Mouse (Mus musculus) liver, embryonic 14.5 days (tissue): ENCODE measurements around the gene Ifi213. TPM values are rescaled to one million over a fixed set of nuclear protein-coding genes. Genes with fewer than 3 reads are reported as not detected.
"Not testable (repeated sequence)": the region's sequence is repeated elsewhere in the genome, so short reads cannot be mapped to it uniquely, and the experiment has no call there.

Source experiments
- ATAC-seq: fragments of 200-750 bp; cut with Nextera tagmentation; 2 replicates; pipeline ENCODE4 v1.8.0; 2017; ENCODE audit warnings: moderate number of reproducible peaks, mild to moderate bottlenecking, moderate library complexity; ENCODE audit not compliant: insufficient read depth
- DNase-seq, 3 experiments: peaks; one replicate each; pipeline ENCODE4 v3.0.0-alpha.2; 2012 to 2013; ENCODE audit warnings: low read depth in 3 of 3, low spot score in 3 of 3
- H3K27ac ChIP-seq: fragments of 300-500 bp; sonication (generic); 2 replicates; pipeline ENCODE4 v1.5.1; 2014; ENCODE audit warnings: moderate library complexity, mild to moderate bottlenecking, control low read depth, inconsistent platforms
- H3K27me3 ChIP-seq: fragments of 300-500 bp; sonication (generic); 2 replicates; pipeline ENCODE4 v1.6.1; 2014; ENCODE audit warnings: mild to moderate bottlenecking, low read length, moderate library complexity; ENCODE audit not compliant: control insufficient read depth, insufficient read depth
- H3K36me3 ChIP-seq: fragments of 300-500 bp; sonication (generic); replicated peaks from 2 replicates; pipeline ENCODE4 v1.6.1; 2014; ENCODE audit warnings: low read depth; ENCODE audit not compliant: control insufficient read depth, insufficient read depth
- H3K4me1 ChIP-seq, 2 experiments: fragments of 200-500 bp in 1 of 2; fragments of 300-500 bp in 1 of 2; sonication (generic) in 1 of 2; replicated peaks; 2 replicates each; pipeline ENCODE4 v1.6.1; 2012 to 2014; ENCODE audit warnings: antibody characterized with exemption in 1 of 2, inconsistent platforms in 1 of 2, low read length in 1 of 2; ENCODE audit not compliant: control insufficient read depth in 2 of 2, insufficient read depth in 2 of 2
- H3K4me2 ChIP-seq: fragments of 300-500 bp; sonication (generic); 2 replicates; pipeline ENCODE4 v1.6.1; 2014; ENCODE audit warnings: low read depth, mild to moderate bottlenecking, control low read depth, moderate library complexity
- H3K4me3 ChIP-seq, 2 experiments: fragments of 200-500 bp in 1 of 2; fragments of 300-500 bp in 1 of 2; sonication (generic) in 1 of 2; 2 replicates each; pipeline ENCODE4 v1.5.1; 2012 to 2014; ENCODE audit warnings: low read depth in 2 of 2, low read length in 2 of 2, mild to moderate bottlenecking in 2 of 2, control low read depth in 1 of 2, inconsistent platforms in 1 of 2, moderate library complexity in 1 of 2; ENCODE audit not compliant: insufficient read depth in 1 of 2
- H3K9ac ChIP-seq: fragments of 300-500 bp; sonication (generic); replicated peaks from 2 replicates; pipeline ENCODE4 v1.6.1; 2014; ENCODE audit warnings: mild to moderate bottlenecking, control low read depth, moderate library complexity
- H3K9me3 ChIP-seq: fragments of 300-500 bp; sonication (generic); 2 replicates; pipeline ENCODE4 v1.6.1; 2016; ENCODE audit warnings: low read length, mixed read lengths; ENCODE audit not compliant: control insufficient read depth
- CTCF ChIP-seq: IDR thresholded peaks from 2 replicates; pipeline ENCODE4 v1.5.1; 2016; ENCODE audit warnings: antibody characterized with exemption, low read depth, control low read depth
- EP300 ChIP-seq: IDR thresholded peaks from 2 replicates; pipeline ENCODE4 v1.6.1; 2016; ENCODE audit warnings: antibody characterized with exemption, low read depth
- WGBS: fragments of 180-500 bp; shearing (Covaris S2); extraction: QIAGEN DNeasy Blood & Tissue Kit; methylation state at CpG from one replicate; pipeline ENCODE4 v1.1.7; 2014; ENCODE audit not compliant: insufficient replicate concordance; 5-methylcytosine and 5-hydroxymethylcytosine counted together
- polyA plus RNA-seq, 2 experiments: library from polyadenylated mRNA; depleted of rRNA in 1 of 2; stranded (reverse) in 1 of 2; unstranded in 1 of 2; fragments of >200 nt; fragmentation: Nextera tagmentation in 1 of 2; extraction: Ambion mirVana in 1 of 2; gene quantifications; 2 replicates each; pipeline versions ENCODE4 v1.2.1 to v1.2.3; 2012 to 2014

The Ifi213 gene
- polyA plus RNA-seq, 2 experiments = 0.03 to 0.08 TPM

- H3K9ac ChIP-seq = no peak overlapping the region
- H3K27ac ChIP-seq = no peak overlapping the region
- no peak overlapping the region for H3K4me3 ChIP-seq
- H3K4me2 ChIP-seq = no peak overlapping the region
- TF ChIP-seq EP300 (no peak), CTCF (no peak)
- ATAC-seq (no peak), DNase-seq (no peak)
- no peaks in the 10 kb centered on the region for H3K9me3 ChIP-seq
- no peaks in the 10 kb centered on the region for H3K4me1 ChIP-seq
- no peaks in the 10 kb centered on the region for H3K36me3 ChIP-seq
- no peaks in the 10 kb centered on the region for H3K27me3 ChIP-seq
- WGBS = 51% methylated on average over 2 of the region's 2 CpGs
Observed at GRCm38 (mm10) chr1:173624052-173624451, 25.0 kb upstream of the Ifi213 start.

- H3K27me3 ChIP-seq, H3K9ac ChIP-seq, H3K36me3 ChIP-seq, H3K27ac ChIP-seq, H3K9me3 ChIP-seq, DNase-seq, ATAC-seq, H3K4me1 ChIP-seq, H3K4me2 ChIP-seq, H3K4me3 ChIP-seq: not testable (repeated sequence)
- WGBS = 56% methylated on average over 2 of the region's 2 CpGs
Observed at GRCm38 (mm10) chr1:173622216-173622615, 23.1 kb upstream of the Ifi213 start.

- not testable (repeated sequence) for H3K9me3 ChIP-seq, H3K4me1 ChIP-seq, ATAC-seq, H3K36me3 ChIP-seq, DNase-seq, H3K4me2 ChIP-seq, H3K9ac ChIP-seq, H3K4me3 ChIP-seq, H3K27ac ChIP-seq, H3K27me3 ChIP-seq
- 60% methylated on average over 3 of the region's 3 CpGs for WGBS
Observed at GRCm38 (mm10) chr1:173610291-173610690, 11.2 kb upstream of the Ifi213 start.

GRCm38 (mm10) chr1:173589698-173590097 is 9.4 kb downstream of the Ifi213 start:
- not testable (repeated sequence) for H3K9me3 ChIP-seq, H3K4me2 ChIP-seq, H3K4me3 ChIP-seq, H3K4me1 ChIP-seq, H3K27ac ChIP-seq, H3K27me3 ChIP-seq, H3K36me3 ChIP-seq, H3K9ac ChIP-seq, DNase-seq, ATAC-seq
- WGBS = 47% methylated on average over 2 of the region's 2 CpGs

GRCm38 (mm10) chr1:173579921-173580585 is 19.0 kb downstream of the Ifi213 start:
- Histone ChIP-seq H3K36me3 (no peaks in the 10 kb centered on the region), H3K27ac (no peak overlapping the region), H3K4me2 (no peak overlapping the region), H3K4me3 (no peak overlapping the region), H3K4me1 (no peaks in the 10 kb centered on the region), H3K9me3 (no peaks in the 10 kb centered on the region), H3K9ac (no peak overlapping the region), H3K27me3 (no peaks in the 10 kb centered on the region)
- TF ChIP-seq EP300 (no peak), CTCF (no peak)
- ATAC-seq = no peak
- 73% methylated on average over 26 of the region's 26 CpGs for WGBS
- no peak for DNase-seq
